Mouse (Mus musculus) testis, postnatal 14 days (tissue): ENCODE results near the gene Olfr1250.
"Not testable (repeated sequence)": the region's sequence is repeated elsewhere in the genome, so short reads cannot be mapped to it uniquely, and the experiment has no call there.

Experiments used
- DNase-seq: peaks from one replicate; pipeline ENCODE4 v3.0.0; 2021; ENCODE audit warnings: low spot score

Gene Olfr1250

GRCm38 (mm10) chr2:89661367-89661766 is at the start of gene Olfr1250:
Gene Olfr1250, minus strand, starts transcription at chr2:89661467.
- DNase-seq: no peak

GRCm38 (mm10) chr2:89691980-89692379 is 30.7 kb upstream of the Olfr1250 start:
- DNase-seq: no peak

GRCm38 (mm10) chr2:89671836-89672235 is 10.6 kb upstream of the Olfr1250 start, which contains the start of gene Olfr1251:
Gene Olfr1251, minus strand, starts transcription at chr2:89671936.
- DNase-seq: no peak

GRCm38 (mm10) chr2:89634883-89635282 is 26.4 kb downstream of the Olfr1250 start, which contains the start of gene Olfr1249:
Gene Olfr1249, minus strand, starts transcription at chr2:89634983.
- no peak for DNase-seq

- not testable (repeated sequence) for DNase-seq
Observed at GRCm38 (mm10) chr2:89618145-89618544, 43.1 kb downstream of the Olfr1250 start, which contains the start of gene Olfr1248. Gene Olfr1248, minus strand, starts transcription at chr2:89618245.

GRCm38 (mm10) chr2:89614030-89614429 is 47.2 kb downstream of the Olfr1250 start, which contains the start of gene Olfr1247:
Gene Olfr1247, minus strand, starts transcription at chr2:89614130.
- DNase-seq: no peak
